Mouse (Mus musculus): ENCODE measurements around the gene Sfxn1. TPM values are rescaled to one million over a fixed set of nuclear protein-coding genes. Genes with fewer than 3 reads are reported as not detected.
A peak's percentile ranks its signal among the peaks of the same experiment; 100 is the strongest.

Sfxn1 gene
- polyA plus RNA-seq, 1 experiment from 2014 or later: 81.9 TPM

GRCm38 (mm10) chr13:54101031-54101820 lies 29.6 kb downstream of the Sfxn1 start:
- no peaks in the 10 kb centered on the region for H3K27me3 ChIP-seq
- no peaks in the 10 kb centered on the region for H3K4me1 ChIP-seq
- H3K4me3 ChIP-seq: no peak overlapping the region
- H3K4me2 ChIP-seq (replicated peaks): no peak overlapping the region
- no peak overlapping the region for H3K27ac ChIP-seq (replicated peaks)
- H3K36me3 ChIP-seq: peaks cover 13% of the 10 kb centered on the region
- H3K9ac ChIP-seq (replicated peaks): no peak overlapping the region
- no peaks in the 10 kb centered on the region for H3K9me3 ChIP-seq
- 90% methylated on average over 15 of the region's 15 CpGs for WGBS
- no peak for ATAC-seq (replicated peaks)

DNA sequence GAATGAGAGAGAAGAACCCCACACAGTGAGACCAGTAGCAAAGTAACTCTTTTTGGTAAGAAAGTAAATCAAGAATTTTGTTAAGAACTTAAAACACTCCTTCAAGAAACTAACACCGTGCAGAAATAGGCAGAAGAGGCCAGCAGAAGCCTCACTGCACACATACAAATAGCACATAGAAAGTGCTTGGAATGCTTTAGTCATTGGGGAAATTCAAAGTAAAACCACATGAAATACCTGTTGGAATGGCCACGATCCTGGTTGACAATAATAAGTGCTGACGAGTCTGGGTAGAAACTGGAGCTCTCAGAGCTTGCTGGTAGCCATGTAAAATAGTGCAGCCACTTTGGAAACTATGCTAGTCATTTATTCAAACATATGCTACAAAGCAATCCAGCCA lies 30.4 kb downstream of the Sfxn1 start:
- WGBS: 93% methylated on average over 3 of the region's 3 CpGs

DNA sequence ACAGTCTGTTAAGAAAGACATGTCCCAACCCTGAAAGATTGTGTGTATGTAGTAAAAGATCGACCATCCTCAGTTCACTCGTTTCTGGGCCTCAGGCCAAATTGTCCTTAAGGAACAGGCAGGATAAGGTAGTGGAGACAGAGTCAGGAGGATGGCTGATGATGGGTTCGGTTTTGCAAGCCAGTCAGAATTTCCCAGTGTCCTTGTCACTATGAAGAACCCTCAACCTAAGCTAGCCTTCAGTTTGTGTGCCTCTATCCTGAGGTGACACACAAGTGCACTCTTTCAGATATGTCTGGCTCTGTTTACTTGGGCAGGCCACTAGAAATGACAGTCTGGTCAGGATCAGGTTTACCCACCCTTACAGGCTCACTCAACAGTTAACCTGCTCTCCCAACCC lies 31.6 kb downstream of the Sfxn1 start:
- Histone ChIP-seq H3K27ac (replicated peaks) (no peak overlapping the region), H3K27me3 (no peaks in the 10 kb centered on the region), H3K36me3 (peaks cover 12% of the 10 kb centered on the region), H3K9me3 (no peaks in the 10 kb centered on the region), H3K4me3 (no peak overlapping the region), H3K4me2 (replicated peaks) (no peak overlapping the region), H3K9ac (replicated peaks) (no peak overlapping the region), H3K4me1 (no peaks in the 10 kb centered on the region)
- WGBS: 81% methylated on average over 3 of the region's 3 CpGs
- no peak for ATAC-seq (replicated peaks)

More for the DNA sequence above, 30.4 kb downstream of the Sfxn1 start:
- Histone ChIP-seq H3K4me1 (no peaks in the 10 kb centered on the region), H3K27ac (replicated peaks) (no peak overlapping the region), H3K36me3 (peaks cover 15% of the 10 kb centered on the region), H3K9ac (replicated peaks) (no peak overlapping the region), H3K27me3 (no peaks in the 10 kb centered on the region), H3K4me2 (replicated peaks) (no peak overlapping the region), H3K4me3 (no peak overlapping the region), H3K9me3 (no peaks in the 10 kb centered on the region)
- ATAC-seq (replicated peaks): no peak

GRCm38 (mm10) chr13:54103866-54104265 lies 32.2 kb downstream of the Sfxn1 start:
- Histone ChIP-seq H3K36me3 (peaks cover 9% of the 10 kb centered on the region), H3K27ac (replicated peaks) (no peak overlapping the region), H3K4me2 (replicated peaks) (no peak overlapping the region), H3K9ac (replicated peaks) (no peak overlapping the region), H3K4me3 (no peak overlapping the region), H3K9me3 (no peaks in the 10 kb centered on the region), H3K27me3 (no peaks in the 10 kb centered on the region), H3K4me1 (no peaks in the 10 kb centered on the region)
- 88% methylated on average over 10 of the region's 10 CpGs for WGBS
- no peak for ATAC-seq (replicated peaks)

DNA sequence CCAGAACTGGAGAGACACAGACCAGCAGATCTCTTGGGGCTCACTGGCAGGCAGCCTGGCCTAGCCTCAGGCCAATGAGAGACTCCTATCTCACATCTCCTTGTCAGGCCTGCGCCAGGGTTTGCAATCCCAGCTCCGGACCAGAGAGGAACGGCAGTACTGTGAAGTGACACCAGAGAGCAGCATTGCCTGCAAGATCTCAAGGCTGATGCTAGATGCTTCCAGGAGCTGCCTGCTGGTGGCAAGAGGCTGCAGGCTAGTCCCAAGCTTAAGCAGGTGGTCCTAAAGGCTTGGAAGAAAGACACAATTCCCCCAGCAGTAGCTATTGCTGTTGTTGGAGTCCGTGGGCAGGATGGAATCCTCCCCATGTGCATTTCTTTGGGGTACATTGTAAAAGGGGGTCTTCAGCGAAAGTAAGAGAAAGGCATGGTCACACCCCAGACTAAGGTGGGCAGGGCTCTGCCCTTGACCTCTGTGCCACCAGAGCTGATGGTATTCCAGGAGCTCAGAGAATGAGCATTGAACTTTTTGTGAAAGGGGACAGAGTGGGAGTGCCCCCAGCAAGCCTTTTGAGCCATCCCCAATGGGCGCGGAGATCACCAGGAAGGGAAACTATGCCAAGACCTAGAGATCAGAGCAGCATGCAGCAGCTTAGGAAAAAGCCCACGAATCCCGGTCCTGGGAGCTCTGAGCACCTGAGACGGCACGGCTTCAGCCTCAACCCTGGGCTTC lies 42.3 kb downstream of the Sfxn1 start:
- Histone ChIP-seq H3K36me3 (no peaks in the 10 kb centered on the region), H3K4me3 (no peak overlapping the region), H3K27me3 (no peaks in the 10 kb centered on the region), H3K4me1 (peaks cover 5% of the 10 kb centered on the region; the same call in 1 of the 2 replicates), H3K9ac (replicated peaks) (no peak overlapping the region), H3K27ac (replicated peaks) (no peak overlapping the region; the same call in 1 of the 2 replicates), H3K9me3 (no peaks in the 10 kb centered on the region), H3K4me2 (replicated peaks) (no peak overlapping the region)
- peak; percentile 74 for ATAC-seq (replicated peaks)
- 48% methylated on average over 11 of the region's 11 CpGs for WGBS

DNA sequence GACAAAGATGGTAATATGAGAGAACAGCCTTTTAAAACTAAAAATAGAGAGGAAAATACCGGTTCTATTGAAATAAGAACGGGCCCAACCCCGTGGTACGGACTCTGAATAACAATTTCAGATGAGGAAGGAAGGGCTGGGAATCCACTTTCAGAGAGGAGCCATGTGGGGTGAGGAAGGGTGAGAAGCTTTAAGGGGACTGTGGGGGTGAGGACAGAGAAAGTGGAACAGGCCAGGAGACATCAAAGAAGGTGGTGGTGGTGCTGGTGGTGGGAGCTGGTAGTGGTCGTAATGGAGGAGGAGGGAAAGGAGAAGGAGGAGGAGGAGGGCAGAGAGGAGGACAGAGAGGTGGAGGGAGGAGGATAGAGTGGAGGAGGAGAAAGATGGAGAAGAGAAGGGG lies 43.3 kb downstream of the Sfxn1 start:
- no peaks in the 10 kb centered on the region for H3K9me3 ChIP-seq
- H3K9ac ChIP-seq (replicated peaks): no peak overlapping the region
- H3K36me3 ChIP-seq: no peaks in the 10 kb centered on the region
- no peaks in the 10 kb centered on the region for H3K27me3 ChIP-seq
- no peak overlapping the region for H3K4me3 ChIP-seq
- ATAC-seq (replicated peaks): no peak
- WGBS: 69% methylated on average over 5 of the region's 5 CpGs
- no peak overlapping the region; the same call in 1 of the 2 replicates for H3K27ac ChIP-seq (replicated peaks)
- H3K4me2 ChIP-seq (replicated peaks): no peak overlapping the region
- H3K4me1 ChIP-seq: peaks cover 5% of the 10 kb centered on the region; the same call in 1 of the 2 replicates

- Histone ChIP-seq H3K9me3 (no peaks in the 10 kb centered on the region), H3K4me1 (peaks cover 5% of the 10 kb centered on the region; the same call in 1 of the 2 replicates), H3K36me3 (no peaks in the 10 kb centered on the region), H3K27me3 (no peaks in the 10 kb centered on the region), H3K4me2 (replicated peaks) (no peak overlapping the region), H3K4me3 (no peak overlapping the region), H3K9ac (replicated peaks) (no peak overlapping the region), H3K27ac (replicated peaks) (no peak overlapping the region)
- no peak for ATAC-seq (replicated peaks)
- 87% methylated on average over 6 of the region's 6 CpGs for WGBS
Measured at GRCm38 (mm10) chr13:54115779-54116178, 44.1 kb downstream of the Sfxn1 start.

GRCm38 (mm10) chr13:54118355-54118754 lies 46.7 kb downstream of the Sfxn1 start:
- Histone ChIP-seq H3K4me2 (replicated peaks) (no peak overlapping the region), H3K4me3 (no peak overlapping the region), H3K9me3 (no peaks in the 10 kb centered on the region), H3K4me1 (peaks cover 5% of the 10 kb centered on the region; the same call in 1 of the 2 replicates), H3K9ac (replicated peaks) (no peak overlapping the region), H3K27me3 (no peaks in the 10 kb centered on the region), H3K27ac (replicated peaks) (0 out of 2 replicates have a peak overlapping the region, but pooled peaks have one; percentile 34), H3K36me3 (no peaks in the 10 kb centered on the region)
- 4% methylated on average over 5 of the region's 5 CpGs for WGBS
- ATAC-seq (replicated peaks): no peak

DNA sequence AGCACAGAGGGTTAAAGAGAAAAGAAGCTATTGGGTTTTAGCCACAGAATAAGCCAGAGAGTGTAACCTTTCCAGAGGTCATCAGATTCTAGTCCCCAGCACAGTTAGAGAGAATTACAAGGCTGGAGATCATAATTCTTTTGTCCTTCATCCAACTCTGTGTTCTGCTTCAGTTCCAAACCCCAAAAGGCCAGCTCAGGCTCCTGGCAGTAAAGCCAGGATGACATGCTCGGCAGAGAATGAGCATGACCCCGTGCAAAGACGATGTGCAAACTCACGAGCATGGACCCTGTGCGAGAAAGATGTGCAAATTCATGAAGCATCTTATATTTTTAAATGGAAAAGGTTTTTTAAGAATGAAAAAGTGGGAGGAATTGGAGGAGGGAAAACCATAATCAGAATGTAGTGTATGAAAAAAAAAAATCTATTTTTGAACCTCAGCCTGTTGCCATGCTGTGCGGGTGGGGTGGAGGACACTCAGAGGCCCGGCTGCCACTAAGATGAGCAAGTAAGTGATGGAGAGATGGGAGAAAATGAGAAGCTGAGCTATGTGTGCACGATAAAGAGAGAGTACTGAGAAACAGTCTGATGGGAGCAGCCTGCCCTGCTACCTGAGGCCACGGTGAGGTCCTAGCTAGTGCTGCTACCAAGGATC lies 66.2 kb downstream of the Sfxn1 start:
- H3K27ac ChIP-seq (replicated peaks): no peak overlapping the region
- H3K36me3 ChIP-seq: no peaks in the 10 kb centered on the region
- no peak overlapping the region for H3K4me3 ChIP-seq
- H3K9ac ChIP-seq (replicated peaks): no peak overlapping the region
- H3K4me1 ChIP-seq: no peaks in the 10 kb centered on the region
- H3K9me3 ChIP-seq: no peaks in the 10 kb centered on the region
- H3K27me3 ChIP-seq: no peaks in the 10 kb centered on the region
- WGBS: 74% methylated on average over 9 of the region's 9 CpGs
- H3K4me2 ChIP-seq (replicated peaks): no peak overlapping the region
- no peak for ATAC-seq (replicated peaks)

DNA sequence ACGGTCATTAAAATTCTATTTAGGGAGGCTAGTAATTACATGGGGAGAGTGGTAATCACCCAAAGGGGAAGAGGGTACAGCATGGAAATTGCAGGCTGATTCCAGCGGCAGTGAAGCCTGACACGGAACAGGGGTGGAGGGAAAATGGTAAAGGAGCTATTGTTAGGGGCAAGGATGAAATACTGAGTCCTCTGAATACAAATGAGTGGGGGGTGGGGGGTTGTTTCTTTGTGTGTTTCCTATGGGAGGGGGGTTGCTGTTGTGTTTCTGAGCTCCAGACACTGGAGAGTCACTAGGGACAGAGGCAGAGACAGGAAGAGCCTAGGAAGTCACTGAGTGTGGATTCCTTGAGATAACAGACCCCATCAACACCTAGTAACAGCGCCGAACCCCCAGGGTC lies 72.1 kb downstream of the Sfxn1 start:
- Histone ChIP-seq H3K36me3 (no peaks in the 10 kb centered on the region), H3K4me2 (replicated peaks) (no peak overlapping the region), H3K27ac (replicated peaks) (no peak overlapping the region), H3K4me1 (peaks cover 4% of the 10 kb centered on the region; the same call in 1 of the 2 replicates), H3K27me3 (no peaks in the 10 kb centered on the region), H3K4me3 (no peak overlapping the region), H3K9me3 (no peaks in the 10 kb centered on the region), H3K9ac (replicated peaks) (no peak overlapping the region)
- WGBS: 31% methylated on average over 5 of the region's 5 CpGs
- no peak for ATAC-seq (replicated peaks)

DNA sequence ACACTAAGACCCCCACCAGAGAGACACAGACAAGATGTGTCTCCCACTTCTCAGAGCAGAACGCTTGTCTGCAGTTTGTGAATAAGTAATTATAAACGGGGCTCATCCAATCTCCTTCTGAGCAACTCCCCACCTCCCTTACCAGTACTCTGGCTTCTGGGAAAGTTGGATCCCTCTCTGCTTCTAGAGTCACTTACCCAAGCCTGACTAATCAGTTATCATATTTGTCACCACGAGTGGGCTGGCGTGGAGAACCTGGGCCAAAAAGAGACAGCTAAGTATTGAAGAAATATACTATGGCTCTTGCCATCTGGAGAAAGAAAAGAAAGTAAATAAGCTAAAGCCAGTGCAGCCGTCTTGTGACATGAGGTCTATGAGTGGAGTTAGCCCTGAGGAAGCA lies 73.0 kb downstream of the Sfxn1 start:
- H3K27ac ChIP-seq (replicated peaks): no peak overlapping the region
- 78% methylated on average over 5 of the region's 5 CpGs for WGBS
- H3K9me3 ChIP-seq: no peaks in the 10 kb centered on the region
- no peak overlapping the region for H3K4me3 ChIP-seq
- no peaks in the 10 kb centered on the region for H3K36me3 ChIP-seq
- no peak for ATAC-seq (replicated peaks)
- H3K9ac ChIP-seq (replicated peaks): no peak overlapping the region
- no peak overlapping the region for H3K4me2 ChIP-seq (replicated peaks)
- peaks cover 4% of the 10 kb centered on the region; the same call in 1 of the 2 replicates for H3K4me1 ChIP-seq
- H3K27me3 ChIP-seq: no peaks in the 10 kb centered on the region

DNA sequence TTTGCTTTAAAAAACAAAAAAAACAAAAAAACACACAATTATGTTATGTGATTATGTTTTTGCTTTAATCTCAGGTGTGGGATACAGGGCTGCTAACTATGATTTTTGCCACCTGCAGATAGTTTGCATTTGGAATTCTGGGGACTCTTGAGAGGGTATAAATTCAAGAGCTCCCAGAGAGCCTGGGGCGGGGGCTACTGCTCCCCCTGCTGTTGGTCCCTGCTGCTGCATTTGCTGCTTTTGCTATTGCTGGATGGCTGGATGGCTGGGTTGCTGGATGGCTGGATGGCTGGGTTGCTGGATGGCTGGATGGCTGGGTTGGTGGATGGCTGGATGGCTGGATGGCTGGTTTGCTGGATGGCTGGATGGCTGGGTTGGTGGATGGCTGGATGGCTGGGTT lies 75.7 kb downstream of the Sfxn1 start:
- Histone ChIP-seq H3K9ac (replicated peaks) (no peak overlapping the region), H3K27ac (replicated peaks) (no peak overlapping the region), H3K36me3 (no peaks in the 10 kb centered on the region), H3K9me3 (no peaks in the 10 kb centered on the region), H3K4me2 (replicated peaks) (no peak overlapping the region), H3K4me3 (no peak overlapping the region), H3K4me1 (peaks cover 4% of the 10 kb centered on the region; the same call in 1 of the 2 replicates), H3K27me3 (no peaks in the 10 kb centered on the region)
- WGBS: 59% methylated on average over 1 of the region's 1 CpGs
- ATAC-seq (replicated peaks): no peak
